Mouse (Mus musculus) stomach, postnatal 0 days (tissue): ENCODE measurements around the gene 5330417C22Rik. TPM values are rescaled to one million over a fixed set of nuclear protein-coding genes. Genes with fewer than 3 reads are reported as not detected.

ENCODE experiments used
- ATAC-seq: fragments of 200-750 bp; cut with Nextera tagmentation; 2 replicates; pipeline ENCODE4 v1.8.0; 2017; ENCODE audit not compliant: low FRiP score, low TSS enrichment
- DNase-seq: peaks from one replicate; pipeline ENCODE4 v3.0.0-alpha.2; 2016; ENCODE audit warnings: low spot score
- H3K27ac ChIP-seq: fragments of 300-500 bp; sonication (generic); replicated peaks from 2 replicates; pipeline ENCODE4 v1.5.1; 2014; ENCODE audit warnings: mild to moderate bottlenecking, control low read depth
- H3K27me3 ChIP-seq: fragments of 300-500 bp; sonication (generic); 2 replicates; pipeline ENCODE4 v1.6.1; 2014; ENCODE audit warnings: low read length; ENCODE audit not compliant: control insufficient read depth, insufficient read depth
- H3K36me3 ChIP-seq: fragments of 300-500 bp; sonication (generic); 2 replicates; pipeline ENCODE4 v1.6.1; 2014; ENCODE audit warnings: low read length, mixed read lengths; ENCODE audit not compliant: control insufficient read depth, insufficient read depth
- H3K4me1 ChIP-seq: fragments of 300-500 bp; sonication (generic); replicated peaks from 2 replicates; pipeline ENCODE4 v1.6.1; 2014; ENCODE audit warnings: antibody characterized with exemption; ENCODE audit not compliant: control insufficient read depth, insufficient read depth
- H3K4me2 ChIP-seq: fragments of 300-500 bp; sonication (generic); replicated peaks from 2 replicates; pipeline ENCODE4 v1.6.1; 2014; ENCODE audit warnings: low read depth, mild to moderate bottlenecking, control low read depth, moderate library complexity
- H3K4me3 ChIP-seq: fragments of 300-500 bp; sonication (generic); 2 replicates; pipeline ENCODE4 v1.5.1; 2014; ENCODE audit warnings: low read depth, low read length, control low read depth
- H3K9ac ChIP-seq: fragments of 300-500 bp; sonication (generic); 2 replicates; pipeline ENCODE4 v1.6.1; 2014; ENCODE audit warnings: mild to moderate bottlenecking, low read length, control low read depth, mixed read lengths
- H3K9me3 ChIP-seq: fragments of 300-500 bp; sonication (generic); 2 replicates; pipeline ENCODE4 v1.6.1; 2016; ENCODE audit warnings: low read length; ENCODE audit not compliant: control insufficient read depth
- CTCF ChIP-seq: IDR thresholded peaks from 2 replicates; pipeline ENCODE4 v1.5.1; 2016; ENCODE audit warnings: antibody characterized with exemption, low read depth, mild to moderate bottlenecking, moderate library complexity
- EP300 ChIP-seq: optimal IDR thresholded peaks from 2 replicates; pipeline ENCODE3; 2016; ENCODE audit warnings: antibody characterized with exemption
- WGBS: fragments of 180-500 bp; shearing (Covaris S2); extraction: QIAGEN DNeasy Blood & Tissue Kit; methylation state at CpG from one replicate; pipeline ENCODE4 v1.1.7; 2014; 5-methylcytosine and 5-hydroxymethylcytosine counted together
- polyA plus RNA-seq: library from polyadenylated mRNA; unstranded; fragments of >200 nt; fragmentation: Nextera tagmentation; extraction: Ambion mirVana; gene quantifications from 2 replicates; pipeline ENCODE4 v1.2.1, GENCODE M21; 2015

The 5330417C22Rik gene
- polyA plus RNA-seq, 1 experiment from 2014 or later, result 30.8 TPM

DNA sequence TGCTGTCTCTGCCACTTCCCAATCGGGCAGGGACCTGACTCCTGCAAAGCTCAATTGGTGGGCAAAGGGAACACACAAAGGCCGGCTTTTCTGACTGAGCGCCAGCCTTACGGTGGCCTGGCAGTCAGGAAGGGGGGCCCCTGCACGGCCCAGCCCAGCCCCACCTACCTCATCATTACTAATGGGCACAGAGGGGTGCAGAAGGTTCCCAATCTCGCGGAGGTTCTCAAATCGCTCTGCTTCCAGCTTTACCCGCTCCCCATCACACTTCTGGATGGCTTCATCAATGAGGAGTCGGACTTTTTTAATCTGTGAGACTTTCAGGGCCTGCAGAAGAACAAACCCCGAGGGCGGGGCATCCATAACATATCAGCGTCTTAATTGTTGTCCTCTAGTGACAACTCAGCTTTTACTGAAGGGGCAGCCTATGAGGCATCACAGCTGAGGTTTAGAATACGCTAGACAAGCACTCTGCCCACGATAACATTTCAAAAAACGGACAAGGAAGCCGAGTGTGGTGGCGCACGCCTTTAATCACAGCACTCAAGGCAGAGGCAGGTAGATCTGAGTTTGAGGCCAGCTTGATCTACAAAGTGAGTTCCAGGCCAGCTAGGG is 102.3 kb downstream of the 5330417C22Rik start:
- TF ChIP-seq CTCF (no peak), EP300 (no peak)
- H3K36me3 ChIP-seq, result peaks cover 26% of the 10 kb centered on the region
- no peak overlapping the region for H3K9ac ChIP-seq
- WGBS, result 59% methylated on average over 19 of the region's 19 CpGs
- no peaks in the 10 kb centered on the region for H3K4me1 ChIP-seq
- H3K27me3 ChIP-seq, result no peaks in the 10 kb centered on the region
- H3K4me2 ChIP-seq, result no peak overlapping the region
- no peak overlapping the region for H3K4me3 ChIP-seq
- ATAC-seq, result no peak
- H3K9me3 ChIP-seq, result no peaks in the 10 kb centered on the region
- no peak for DNase-seq
- H3K27ac ChIP-seq, result no peak overlapping the region

DNA sequence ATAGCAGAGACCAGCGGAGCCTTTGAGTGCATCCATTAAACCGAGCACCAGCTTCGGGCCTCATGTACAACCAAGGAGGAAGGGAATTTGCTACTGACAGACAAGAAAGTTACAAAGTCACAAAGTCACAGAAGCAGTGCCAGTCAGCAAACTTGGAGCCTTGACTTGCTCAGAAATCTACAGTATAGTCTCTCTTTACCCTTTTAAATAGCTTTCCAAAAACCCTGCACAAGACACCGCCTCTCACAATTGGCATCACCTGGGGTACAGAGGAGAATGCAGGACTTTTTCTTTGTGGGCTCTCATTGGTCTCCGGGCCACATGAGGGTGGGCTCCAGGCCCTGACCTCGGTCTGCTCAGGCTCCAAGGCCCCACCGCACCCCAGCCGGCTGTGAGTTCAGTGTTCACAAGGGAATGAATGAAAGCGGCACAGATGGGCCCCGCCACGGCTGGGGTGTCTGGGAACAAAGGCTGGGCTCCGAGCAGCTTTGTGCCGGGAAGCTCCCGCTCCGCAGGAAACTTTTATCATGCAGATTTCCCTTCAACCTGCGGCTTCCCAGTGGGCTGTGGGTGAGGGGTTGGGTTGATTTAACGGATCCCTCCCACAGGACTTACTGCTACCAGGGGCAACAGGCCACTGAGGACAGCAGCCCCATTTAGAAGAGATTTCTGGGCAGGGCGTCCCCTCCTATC is 103.0 kb downstream of the 5330417C22Rik start:
- 53% methylated on average over 18 of the region's 18 CpGs for WGBS
- H3K9ac ChIP-seq, result no peak overlapping the region
- H3K27ac ChIP-seq, result no peak overlapping the region
- no peaks in the 10 kb centered on the region for H3K9me3 ChIP-seq
- H3K27me3 ChIP-seq, result no peaks in the 10 kb centered on the region
- DNase-seq, result no peak
- H3K36me3 ChIP-seq, result peaks cover 30% of the 10 kb centered on the region
- H3K4me3 ChIP-seq, result no peak overlapping the region
- no peak for ATAC-seq
- TF ChIP-seq EP300, result no peak
- TF ChIP-seq CTCF, result no peak
- no peaks in the 10 kb centered on the region for H3K4me1 ChIP-seq
- no peak overlapping the region for H3K4me2 ChIP-seq

DNA sequence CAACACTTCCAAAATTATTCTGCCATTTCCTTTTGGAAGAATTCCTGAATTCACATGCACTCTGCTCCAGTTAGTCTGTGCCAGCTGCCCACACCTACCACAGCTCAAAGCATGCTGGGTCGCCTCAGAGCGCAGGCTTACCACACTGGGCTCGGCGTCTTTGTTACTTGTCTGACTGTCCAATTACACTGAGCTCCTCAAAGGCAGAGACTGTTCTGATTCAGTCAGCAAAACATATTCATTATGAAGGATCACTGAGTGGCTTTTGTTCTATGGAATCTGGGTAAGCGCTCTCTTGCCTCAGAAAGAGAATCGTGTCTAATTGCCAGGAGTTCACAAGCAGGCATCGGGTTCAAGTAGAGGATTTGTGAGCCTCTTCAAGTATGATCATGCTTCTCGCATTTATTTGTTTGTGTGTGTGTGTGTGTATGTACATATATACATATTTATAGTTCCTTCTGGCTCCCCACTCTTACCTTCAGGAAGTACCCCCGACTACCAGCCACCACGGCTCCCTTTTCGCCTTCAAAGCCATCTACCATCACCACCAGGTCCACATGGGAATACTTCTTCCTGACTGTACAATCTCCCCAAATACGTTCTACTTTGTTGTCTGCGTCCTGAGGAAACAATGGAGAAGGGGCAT is 103.7 kb downstream of the 5330417C22Rik start:
- WGBS, result 85% methylated on average over 13 of the region's 13 CpGs
- no peaks in the 10 kb centered on the region for H3K9me3 ChIP-seq
- peaks cover 34% of the 10 kb centered on the region for H3K36me3 ChIP-seq

DNA sequence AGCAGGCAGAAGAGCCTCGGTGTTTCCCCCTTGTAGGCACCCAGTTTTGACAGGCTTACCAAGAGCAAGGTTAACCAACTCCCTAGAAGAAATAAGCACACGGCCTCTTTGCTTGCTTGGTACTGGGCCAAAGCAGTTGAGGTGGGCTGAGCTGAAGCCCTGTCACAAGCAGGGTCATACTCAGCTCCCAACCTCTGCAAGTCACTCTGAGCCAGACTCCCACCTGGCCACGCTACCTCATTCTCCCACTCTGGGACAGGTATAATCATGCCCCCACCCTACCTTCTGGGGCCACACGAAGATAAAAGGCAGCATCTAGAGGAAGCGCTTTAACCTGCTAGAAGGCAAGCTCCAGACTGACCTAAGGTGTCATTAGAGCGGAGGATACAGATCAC is 110.7 kb downstream of the 5330417C22Rik start:
- H3K27ac ChIP-seq, result peak overlapping the region; percentile 69; the same call in 1 of the 2 replicates
- no peak overlapping the region for H3K9ac ChIP-seq
- ATAC-seq (no peak), DNase-seq (no peak)
- no peaks in the 10 kb centered on the region for H3K27me3 ChIP-seq
- H3K4me3 ChIP-seq, result no peak overlapping the region
- TF ChIP-seq CTCF (no peak), EP300 (no peak)
- 0 out of 2 replicates have a peak, but pooled peaks cover 3% of the 10 kb centered on the region for H3K4me1 ChIP-seq
- peaks cover 26% of the 10 kb centered on the region for H3K36me3 ChIP-seq
- 58% methylated on average over 6 of the region's 6 CpGs for WGBS
- H3K9me3 ChIP-seq, result no peaks in the 10 kb centered on the region
- no peak overlapping the region for H3K4me2 ChIP-seq

More for the DNA sequence above, 103.7 kb downstream of the 5330417C22Rik start:
- H3K27ac ChIP-seq, result no peak overlapping the region
- no peaks in the 10 kb centered on the region for H3K27me3 ChIP-seq
- no peak overlapping the region for H3K4me3 ChIP-seq
- H3K4me2 ChIP-seq, result no peak overlapping the region
- no peak for TF ChIP-seq CTCF
- TF ChIP-seq EP300, result no peak
- H3K4me1 ChIP-seq, result no peaks in the 10 kb centered on the region
- ATAC-seq, result no peak
- DNase-seq, result no peak
- H3K9ac ChIP-seq, result no peak overlapping the region

DNA sequence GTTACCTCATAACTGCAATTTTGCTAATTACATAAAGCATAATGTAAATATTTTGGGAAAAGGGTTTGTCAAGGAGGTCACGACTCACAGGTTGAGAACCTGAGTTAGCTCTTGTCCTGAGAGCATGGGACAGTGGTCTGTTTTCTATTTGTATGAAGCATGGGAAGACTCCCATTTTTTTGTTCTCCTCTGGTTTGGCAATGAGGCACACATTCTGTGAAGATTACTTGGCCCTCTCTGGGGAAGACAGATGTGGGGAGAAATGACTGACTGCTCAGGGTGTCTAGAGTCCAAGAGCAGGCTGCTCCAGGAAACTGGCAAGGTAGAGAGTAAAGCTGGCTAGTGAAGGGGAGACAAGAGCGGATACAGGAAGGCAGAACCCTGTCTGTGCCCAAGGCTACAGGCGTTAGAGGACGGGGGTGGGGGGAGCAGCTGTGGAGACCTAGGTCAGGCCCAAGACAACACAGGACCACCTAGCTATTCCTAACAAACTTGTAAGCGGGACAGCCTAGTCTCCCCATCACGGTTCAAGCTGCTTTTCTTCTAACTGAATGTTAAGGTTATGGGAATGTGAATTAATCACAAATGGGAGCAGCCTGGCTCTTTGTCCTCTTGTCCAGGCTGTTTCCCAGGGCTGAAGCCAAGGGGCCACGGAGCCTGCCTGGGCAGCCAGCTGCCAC is 111.3 kb downstream of the 5330417C22Rik start:
- no peak overlapping the region for H3K4me3 ChIP-seq
- WGBS, result 75% methylated on average over 7 of the region's 7 CpGs
- TF ChIP-seq CTCF, result no peak
- no peak for TF ChIP-seq EP300
- DNase-seq (no peak), ATAC-seq (no peak)
- 0 out of 2 replicates have a peak, but pooled peaks cover 3% of the 10 kb centered on the region for H3K4me1 ChIP-seq
- H3K36me3 ChIP-seq, result peaks cover 26% of the 10 kb centered on the region
- H3K27ac ChIP-seq, result peak overlapping the region; percentile 69
- H3K9me3 ChIP-seq, result no peaks in the 10 kb centered on the region
- H3K9ac ChIP-seq, result no peak overlapping the region
- H3K4me2 ChIP-seq, result no peak overlapping the region
- H3K27me3 ChIP-seq, result no peaks in the 10 kb centered on the region
